Mouse (Mus musculus): ENCODE data around the gene Rbm3. TPM values are rescaled to one million over a fixed set of nuclear protein-coding genes. Genes with fewer than 3 reads are reported as not detected.

Gene Rbm3
- polyA plus RNA-seq, 1 experiment from 2014 or later = 336 TPM

Other genes starting within 250 kb of the Rbm3 start
- gene Pqbp1, start 246.6 kb downstream of the Rbm3 start, polyA plus RNA-seq (2015; fragmentation: Nextera tagmentation; extraction: Ambion mirVana) = 210 and 216 TPM in 2 replicates
- 150 and 160 TPM in 2 replicates for gene Timm17b, start 246.5 kb downstream of the Rbm3 start, polyA plus RNA-seq (2015; fragmentation: Nextera tagmentation; extraction: Ambion mirVana)
- not detected in 2 replicates for gene Gm10491, start 238.0 kb downstream of the Rbm3 start, polyA plus RNA-seq (2015; fragmentation: Nextera tagmentation; extraction: Ambion mirVana)
- gene Gm10490, start 236.3 kb downstream of the Rbm3 start, polyA plus RNA-seq (2015; fragmentation: Nextera tagmentation; extraction: Ambion mirVana) = not detected in 2 replicates
- 192 and 252 TPM in 2 replicates for gene Pcsk1n, start 226.1 kb downstream of the Rbm3 start, polyA plus RNA-seq (2015; fragmentation: Nextera tagmentation; extraction: Ambion mirVana)
- 0.24 TPM in 1 of 2 replicates, not detected in the other for gene Eras, start 217.3 kb downstream of the Rbm3 start, polyA plus RNA-seq (2015; fragmentation: Nextera tagmentation; extraction: Ambion mirVana)
- 52.2 and 53.4 TPM in 2 replicates for gene Hdac6, start 198.0 kb downstream of the Rbm3 start, polyA plus RNA-seq (2015; fragmentation: Nextera tagmentation; extraction: Ambion mirVana)
- gene Gata1, start 167.8 kb downstream of the Rbm3 start, polyA plus RNA-seq (2015; fragmentation: Nextera tagmentation; extraction: Ambion mirVana) = 0.56 and 0.73 TPM in 2 replicates
- gene Glod5, start 127.4 kb downstream of the Rbm3 start, polyA plus RNA-seq (2015; fragmentation: Nextera tagmentation; extraction: Ambion mirVana) = not detected in 2 replicates
- 39.5 and 39.8 TPM in 2 replicates for gene Suv39h1, start 71.1 kb downstream of the Rbm3 start, polyA plus RNA-seq (2015; fragmentation: Nextera tagmentation; extraction: Ambion mirVana)
- 0.24 TPM in 1 of 2 replicates, not detected in the other for gene Was, start 55.4 kb downstream of the Rbm3 start, polyA plus RNA-seq (2015; fragmentation: Nextera tagmentation; extraction: Ambion mirVana)
- 47.8 and 51.7 TPM in 2 replicates for gene Wdr13, start 13.0 kb downstream of the Rbm3 start, polyA plus RNA-seq (2015; fragmentation: Nextera tagmentation; extraction: Ambion mirVana)
- gene Tbc1d25, start 30.3 kb upstream of the Rbm3 start, polyA plus RNA-seq (2015; fragmentation: Nextera tagmentation; extraction: Ambion mirVana) = 20.5 and 21.2 TPM in 2 replicates
- 27.2 and 35.5 TPM in 2 replicates for gene Ebp, start 47.6 kb upstream of the Rbm3 start, polyA plus RNA-seq (2015; fragmentation: Nextera tagmentation; extraction: Ambion mirVana)
- 40.9 and 47.3 TPM in 2 replicates for gene Porcn, start 60.6 kb upstream of the Rbm3 start, polyA plus RNA-seq (2015; fragmentation: Nextera tagmentation; extraction: Ambion mirVana)
- gene Ftsj1, start 106.5 kb upstream of the Rbm3 start, polyA plus RNA-seq (2015; fragmentation: Nextera tagmentation; extraction: Ambion mirVana) = 45.5 and 49.2 TPM in 2 replicates
- gene Slc38a5, start 125.3 kb upstream of the Rbm3 start, polyA plus RNA-seq (2015; fragmentation: Nextera tagmentation; extraction: Ambion mirVana) = 24.6 and 27.9 TPM in 2 replicates
- gene Ssxb10, start 181.5 kb upstream of the Rbm3 start, polyA plus RNA-seq (2015; fragmentation: Nextera tagmentation; extraction: Ambion mirVana) = not detected in 2 replicates
- gene Ssxb9, start 221.1 kb upstream of the Rbm3 start, polyA plus RNA-seq (2015; fragmentation: Nextera tagmentation; extraction: Ambion mirVana) = not detected in 2 replicates